Mouse (Mus musculus) NIH3T3 (cell line): ENCODE results near the gene Rap2b.
A peak's percentile ranks its signal among the peaks of the same experiment; 100 is the strongest.

ENCODE experiments used
- DNase-seq: peaks from one replicate; pipeline ENCODE4 v3.0.0-alpha.2; 2012; ENCODE audit warnings: low read depth

The Rap2b gene

DNA sequence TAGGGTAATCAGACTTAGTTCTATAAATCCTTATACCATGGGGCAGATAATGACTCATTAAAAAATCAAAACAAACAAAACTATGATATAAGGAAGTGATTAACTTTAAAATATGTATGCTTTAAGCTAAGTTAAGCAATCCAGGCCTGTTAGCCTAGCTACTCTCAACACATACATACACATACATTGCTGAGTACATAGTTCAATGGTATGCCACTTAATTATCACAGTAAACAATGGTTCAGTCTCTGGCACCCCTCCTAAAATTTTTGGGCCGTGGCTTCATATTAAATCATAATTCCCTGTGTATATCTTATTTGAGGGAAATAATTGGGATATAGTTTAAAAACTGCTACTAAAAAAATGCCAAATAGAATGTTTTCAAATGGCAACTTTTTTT lies at the start of gene Rap2b:
Gene Rap2b, plus strand, starts transcription at position 301 of the 400 bp plus-strand sequence.
- DNase-seq, result no peak

DNA sequence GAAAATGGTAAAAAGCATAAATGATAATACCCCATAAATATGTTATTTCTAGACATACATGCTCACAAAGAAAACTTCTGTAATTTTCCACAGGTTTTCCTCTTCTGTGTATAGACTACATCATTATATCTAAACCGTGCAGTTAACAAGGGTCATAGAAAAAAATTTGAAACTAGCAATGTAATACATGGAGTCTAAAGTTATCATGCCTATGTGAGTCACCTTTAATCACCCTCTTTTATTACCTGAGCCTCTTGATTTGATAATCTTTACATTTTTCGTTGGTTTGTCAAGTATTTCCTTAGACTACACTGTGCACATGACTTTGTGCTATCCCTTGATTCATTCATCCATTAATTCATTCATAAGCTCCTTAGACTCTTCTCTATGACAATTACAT lies 46.4 kb upstream of the Rap2b start:
- no peak for DNase-seq

DNA sequence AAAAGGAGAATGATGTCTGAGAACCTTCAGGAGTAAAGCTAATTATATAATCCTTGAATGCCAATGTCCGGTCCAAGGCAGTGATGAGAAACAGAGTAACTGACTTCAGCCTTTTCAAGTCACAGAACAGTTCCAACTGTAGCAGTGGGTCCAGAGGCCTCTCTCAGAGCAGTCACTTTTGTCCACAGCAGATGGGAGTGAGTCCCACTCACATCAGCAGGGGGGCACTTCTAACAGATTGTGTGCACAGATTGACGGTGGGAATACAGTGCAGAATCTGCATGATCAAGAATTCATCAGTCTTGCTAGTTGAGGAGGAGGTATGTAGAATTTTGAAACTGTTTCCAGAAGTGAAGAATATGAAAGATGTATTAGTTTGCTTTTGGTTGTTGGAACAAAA lies 41.4 kb upstream of the Rap2b start:
- DNase-seq, result no peak

DNA sequence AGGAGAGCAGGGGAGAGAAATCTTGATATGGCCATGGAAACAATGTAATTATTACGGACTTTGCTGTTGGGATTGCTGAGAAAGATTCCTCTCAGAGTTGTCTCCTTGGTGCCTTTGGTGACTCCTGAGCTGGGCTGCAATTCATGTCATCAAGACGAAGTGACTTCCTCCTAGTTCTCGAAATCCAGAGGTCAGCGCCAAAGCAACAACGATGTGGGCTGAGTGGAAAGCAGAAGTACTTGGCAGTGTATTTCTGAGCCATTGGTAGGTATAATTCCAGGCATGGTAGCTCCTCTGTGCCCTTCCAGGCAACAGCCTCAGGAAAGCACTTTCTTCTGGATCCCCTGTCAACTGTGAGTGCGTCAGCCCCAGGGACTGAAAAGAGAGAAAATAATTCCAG lies 39.8 kb upstream of the Rap2b start:
- no peak for DNase-seq

DNA sequence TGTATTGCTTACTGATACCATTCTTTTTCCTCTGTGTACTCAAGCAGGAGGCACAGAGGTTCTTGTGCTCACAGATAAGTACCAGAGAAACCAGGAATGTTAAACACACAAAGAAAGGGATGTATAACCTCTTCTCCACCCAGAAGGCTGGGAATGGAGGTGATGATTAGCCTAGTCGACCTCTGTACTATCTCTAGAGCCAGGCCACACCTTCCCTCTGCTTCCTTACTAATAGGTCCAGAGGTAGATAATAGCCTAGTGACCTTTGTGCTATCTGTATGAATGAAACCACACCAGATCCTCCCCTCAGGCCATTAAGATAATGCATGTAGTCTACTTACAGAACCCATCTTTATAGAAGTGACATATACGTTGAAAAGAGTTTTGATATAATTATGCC lies 25.2 kb upstream of the Rap2b start:
- no peak for DNase-seq

DNA sequence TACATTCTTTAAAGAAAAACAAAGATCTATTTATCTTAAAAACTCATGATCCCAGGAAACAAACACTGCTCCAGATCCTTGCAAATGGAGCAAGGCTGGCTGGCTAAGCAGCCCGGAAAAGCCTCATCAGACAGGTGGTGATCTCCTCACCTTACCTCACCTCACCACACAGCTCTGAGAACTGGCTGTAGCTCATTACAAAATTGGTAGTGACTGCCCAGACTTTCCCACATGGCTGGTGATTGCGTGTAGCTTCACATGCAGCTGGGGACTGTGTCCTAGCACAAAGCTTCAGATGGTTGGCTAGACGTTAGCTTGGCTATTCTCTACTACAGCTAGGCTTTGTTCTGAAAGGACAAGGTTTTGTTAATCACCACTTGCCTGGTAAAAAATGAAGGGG lies 24.2 kb upstream of the Rap2b start:
- no peak for DNase-seq

DNA sequence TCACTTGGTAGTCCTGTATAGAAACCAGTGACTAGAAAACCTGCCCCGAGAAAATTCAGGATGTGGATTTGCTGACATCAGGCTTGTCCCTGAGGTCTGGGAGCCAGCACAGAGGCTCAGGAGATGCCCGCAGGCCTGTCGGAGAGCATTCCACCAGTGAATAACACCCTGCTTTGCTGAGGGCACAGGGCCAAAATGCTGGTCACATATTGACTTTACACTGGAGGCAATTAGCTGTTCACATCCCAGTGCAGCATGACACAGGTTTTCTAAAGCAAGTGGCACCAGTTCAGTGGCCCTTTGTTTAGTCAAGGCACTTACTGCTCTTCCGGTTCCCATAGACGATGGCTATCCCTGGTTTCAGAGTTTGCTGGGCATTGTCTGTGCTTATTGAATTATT lies 21.1 kb upstream of the Rap2b start:
- DNase-seq, result no peak

DNA sequence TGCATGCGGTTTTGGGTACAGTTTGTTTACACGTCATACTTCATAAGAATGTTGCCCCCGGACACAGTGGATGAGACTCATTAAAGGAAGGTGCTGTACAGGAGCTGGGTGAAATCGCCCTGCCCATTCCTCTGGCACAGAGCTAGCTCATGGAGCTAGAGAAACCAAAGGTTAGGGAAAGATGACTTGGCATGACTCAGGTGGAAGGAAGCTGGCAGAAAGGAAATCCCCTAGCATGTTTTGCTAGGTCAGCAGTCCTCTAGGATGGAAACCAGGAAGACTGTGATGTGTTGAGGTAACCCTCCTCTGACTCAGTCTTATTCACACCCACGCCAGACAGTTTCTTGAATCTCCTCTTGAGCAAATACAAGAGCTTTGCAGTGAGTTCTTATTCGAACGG lies 17.4 kb upstream of the Rap2b start:
- peak; percentile 74 for DNase-seq

DNA sequence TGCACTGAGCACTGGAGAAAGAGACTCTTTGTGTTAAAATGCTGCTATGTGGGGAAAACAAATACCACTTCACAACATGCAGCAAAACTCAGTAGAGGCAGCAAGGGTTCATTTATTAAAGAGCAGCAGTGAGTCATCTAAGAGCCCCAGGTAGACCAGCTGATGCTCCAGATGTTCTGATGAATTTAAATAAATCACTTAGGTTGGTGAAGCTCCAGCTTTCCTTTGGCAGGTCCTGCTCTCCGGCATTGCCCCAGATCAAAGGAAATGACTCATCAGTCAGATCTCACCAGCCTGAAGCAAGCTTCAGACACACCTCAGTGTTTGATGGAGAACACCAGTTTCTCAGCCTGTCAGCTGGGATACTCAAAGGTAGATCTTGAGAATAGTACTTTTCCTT lies 15.8 kb upstream of the Rap2b start:
- DNase-seq, result peak; percentile 37

DNA sequence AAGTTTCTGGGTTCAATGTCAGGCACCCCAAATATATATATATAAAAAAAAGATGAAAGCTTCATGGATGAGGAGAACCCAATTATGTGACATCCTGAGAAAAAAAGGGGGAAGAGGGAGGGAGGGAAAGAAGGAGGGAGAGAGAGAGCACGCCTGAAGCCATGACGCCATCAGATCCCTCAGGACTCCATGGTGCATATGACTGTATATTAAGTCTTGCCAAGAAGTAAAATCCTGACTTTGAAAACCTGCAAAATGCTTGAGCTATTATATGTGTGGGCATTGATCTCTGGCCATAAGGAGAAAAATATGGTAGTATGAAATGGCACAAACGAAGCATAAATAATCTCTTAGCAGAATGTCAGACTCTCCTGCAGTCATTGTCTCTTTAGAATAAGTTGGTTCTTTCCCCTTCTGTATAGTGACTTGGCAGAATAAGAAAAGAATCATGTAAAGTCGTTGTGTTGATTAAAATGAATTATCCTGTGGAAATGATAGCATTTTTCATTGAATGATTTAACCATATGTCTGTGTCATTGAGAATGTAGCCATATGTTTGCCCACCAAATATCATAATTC lies 13.3 kb upstream of the Rap2b start:
- no peak for DNase-seq

DNA sequence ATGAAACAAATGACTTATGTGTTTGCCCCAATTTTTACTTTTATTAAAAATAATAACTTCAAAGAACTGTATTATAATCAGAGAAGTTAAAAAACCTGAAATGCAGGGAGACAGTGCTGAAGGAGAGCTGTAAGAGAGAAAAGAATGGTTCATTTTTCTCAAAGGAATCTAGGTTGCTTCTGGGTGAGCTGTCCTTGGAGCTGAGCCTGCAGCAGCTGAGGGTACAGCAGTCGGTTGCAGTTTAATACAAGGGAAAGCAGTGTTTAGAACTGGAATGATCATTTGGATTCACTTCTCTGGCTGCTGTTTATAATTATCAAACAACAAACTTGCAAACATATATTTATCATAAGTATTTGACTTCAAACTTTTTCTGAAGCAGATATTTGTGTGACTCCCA lies 12.0 kb upstream of the Rap2b start:
- DNase-seq, result no peak

DNA sequence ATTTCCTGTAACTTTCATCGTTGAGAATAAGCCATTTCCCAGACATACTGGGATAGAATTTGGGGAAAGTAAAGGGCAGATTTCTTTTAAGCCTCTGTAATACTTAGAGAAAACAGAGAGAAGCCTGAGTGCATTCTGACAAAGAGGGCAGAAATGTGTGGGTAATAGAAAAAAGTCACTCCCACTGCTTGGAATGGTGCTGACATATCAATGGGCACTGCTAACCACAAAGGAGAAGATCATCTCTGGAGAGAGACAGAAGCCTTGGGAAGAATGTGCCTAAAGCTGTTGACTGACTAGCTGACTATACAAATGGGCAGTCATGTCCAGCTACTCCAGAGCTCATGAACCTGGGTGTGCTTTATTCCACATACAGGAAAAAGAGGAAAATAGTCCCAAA lies 6.0 kb upstream of the Rap2b start:
- DNase-seq, result no peak

DNA sequence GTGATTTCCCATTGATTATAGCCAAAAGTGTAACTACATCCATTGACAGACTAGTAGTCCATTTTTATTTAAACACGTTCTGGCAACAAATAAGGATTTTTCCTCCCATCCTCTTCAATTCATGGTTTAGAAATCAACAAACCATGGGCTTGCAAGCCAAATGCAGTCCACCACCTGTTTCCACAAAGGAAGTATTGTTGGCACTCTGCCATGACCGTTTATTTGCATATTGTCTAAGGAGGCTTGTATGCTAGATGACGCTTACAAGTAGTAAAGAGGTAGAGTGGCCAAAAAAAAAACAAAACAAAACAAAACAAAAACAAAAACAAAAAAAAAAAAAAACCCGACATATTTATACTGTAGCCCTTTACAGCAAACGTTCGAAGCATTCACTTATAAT lies 3.3 kb upstream of the Rap2b start:
- DNase-seq, result no peak

DNA sequence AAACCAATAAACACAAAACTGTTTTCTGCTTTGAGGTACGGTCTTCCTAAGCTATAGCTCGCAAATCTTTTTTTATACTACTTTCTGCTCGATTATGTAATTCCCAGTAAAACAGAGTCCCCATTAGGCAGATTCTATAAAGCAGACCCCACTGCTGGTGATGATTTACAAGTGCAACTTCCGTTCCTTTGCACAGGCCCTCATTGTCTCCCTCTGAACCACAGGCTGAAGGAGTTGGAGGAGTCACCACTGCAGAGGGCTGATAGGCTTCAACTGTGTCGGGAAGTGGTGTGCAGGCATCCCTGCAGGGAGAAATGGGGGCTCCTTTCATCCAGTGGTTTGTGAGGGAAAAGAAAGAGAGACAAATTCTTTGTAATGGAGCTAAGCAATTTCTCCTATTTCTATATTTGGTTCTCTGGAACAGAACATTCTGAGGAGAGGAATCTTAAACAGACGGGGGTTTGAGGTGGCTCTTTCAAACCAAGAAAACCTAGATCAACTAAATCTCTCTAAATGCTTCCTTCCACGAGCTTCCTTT lies 2.6 kb upstream of the Rap2b start:
- DNase-seq, result no peak

DNA sequence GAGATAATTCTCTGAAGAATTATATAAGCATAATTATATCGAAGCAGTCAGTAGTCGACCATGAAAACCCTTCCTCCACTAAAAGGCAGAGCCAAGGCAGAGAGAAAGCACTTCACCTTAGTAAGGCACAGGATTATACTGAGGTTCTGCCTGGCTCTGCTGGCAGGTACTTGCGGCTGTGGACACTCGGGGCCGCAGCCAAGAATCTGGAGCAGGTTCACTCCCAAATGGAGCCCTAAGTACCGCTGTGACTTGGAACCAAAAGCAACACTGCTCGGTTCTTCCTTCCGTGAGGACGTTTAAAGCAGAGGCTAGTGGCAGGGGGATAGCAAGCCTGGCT lies 1.4 kb downstream of the Rap2b start:
- DNase-seq, result no peak

DNA sequence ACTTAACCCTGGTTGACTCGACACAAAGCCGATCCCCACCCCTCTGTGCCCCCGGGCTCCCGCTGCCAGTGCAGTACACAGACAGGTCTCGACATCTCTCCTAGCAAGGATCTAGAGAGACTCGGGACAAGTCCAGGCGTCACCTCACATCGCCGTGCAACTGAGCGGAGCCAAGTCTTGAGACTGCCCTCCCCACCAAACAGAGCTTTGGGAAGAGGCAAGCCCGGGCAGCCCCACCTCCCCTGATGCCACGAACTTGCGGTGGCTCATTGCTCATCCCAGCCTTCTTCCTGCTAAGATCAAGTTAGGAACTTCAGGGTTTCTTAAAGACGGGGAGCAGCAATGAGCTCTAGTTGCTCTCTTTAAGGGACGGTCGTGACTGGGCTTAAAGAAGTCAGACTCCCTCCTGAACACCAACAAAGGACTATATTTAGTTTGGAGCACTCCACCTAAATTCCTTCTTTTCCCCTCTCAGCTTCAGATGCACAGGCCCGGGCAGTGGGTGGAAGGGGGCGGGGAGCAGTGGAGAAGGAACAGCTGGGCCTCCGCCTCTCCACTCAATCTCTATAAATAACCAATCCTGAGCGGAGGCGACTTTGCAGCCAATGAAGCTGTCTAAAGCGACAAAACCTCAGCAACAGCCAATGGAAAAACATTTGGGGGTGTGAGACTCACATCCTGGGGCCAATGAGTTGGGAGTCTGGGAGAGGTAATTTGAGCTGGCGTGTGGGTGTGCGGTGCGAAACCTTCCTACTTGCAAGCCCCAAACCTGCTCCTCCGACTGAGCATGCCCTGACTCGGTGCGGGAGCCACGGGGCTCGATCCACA lies 1.9 kb downstream of the Rap2b start:
- peak; percentile 96 for DNase-seq

DNA sequence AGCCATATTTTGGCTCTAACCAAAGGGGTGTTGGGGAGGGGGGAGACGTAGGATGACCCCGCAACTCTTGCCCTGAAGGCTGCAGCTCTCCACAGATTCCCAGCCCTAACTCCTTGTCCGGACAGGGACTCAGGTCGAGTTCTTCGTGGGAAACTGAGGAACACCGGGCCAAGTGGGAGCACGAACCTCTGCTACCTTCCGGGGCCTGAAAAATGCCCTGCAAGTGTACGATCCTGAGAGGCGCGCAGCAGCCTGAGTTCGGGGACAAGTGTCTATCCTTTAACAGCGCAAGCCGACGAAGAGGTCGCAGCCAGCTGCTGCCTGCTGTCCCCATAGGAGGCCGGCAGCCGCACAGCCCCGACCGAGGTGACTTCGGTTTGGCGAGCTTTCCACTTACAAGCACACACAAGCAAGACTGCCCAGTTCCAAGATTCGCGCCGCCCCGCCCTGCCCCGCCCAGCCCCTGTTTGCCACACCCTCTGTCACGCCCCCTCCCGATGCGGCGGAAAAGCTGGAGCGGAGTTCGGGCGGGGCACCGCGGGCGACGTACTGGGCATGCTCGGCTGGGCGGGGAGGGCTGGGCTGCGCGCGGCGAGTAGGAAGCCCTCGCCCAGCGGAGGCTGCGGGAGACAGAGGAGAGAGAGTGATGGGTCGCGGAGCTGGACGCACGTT lies 2.7 kb downstream of the Rap2b start:
- DNase-seq, result peak; percentile 98

DNA sequence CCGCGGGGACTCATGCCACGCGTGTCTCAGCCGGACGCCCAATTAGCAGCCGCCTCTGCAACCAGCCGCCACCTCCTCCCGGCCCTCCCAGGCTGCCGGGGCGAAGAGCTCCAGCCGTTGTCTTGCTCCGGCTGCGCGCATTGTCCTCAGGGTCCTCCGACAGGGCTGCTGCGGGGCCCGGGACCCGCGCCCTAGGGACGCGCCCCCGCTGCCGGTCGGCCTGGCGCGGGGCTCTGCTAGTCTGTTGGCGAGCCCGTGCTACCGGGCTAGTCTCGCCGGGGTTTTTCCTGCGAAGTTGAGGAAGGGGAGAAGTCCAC lies 3.2 kb downstream of the Rap2b start:
- DNase-seq, result no peak

DNA sequence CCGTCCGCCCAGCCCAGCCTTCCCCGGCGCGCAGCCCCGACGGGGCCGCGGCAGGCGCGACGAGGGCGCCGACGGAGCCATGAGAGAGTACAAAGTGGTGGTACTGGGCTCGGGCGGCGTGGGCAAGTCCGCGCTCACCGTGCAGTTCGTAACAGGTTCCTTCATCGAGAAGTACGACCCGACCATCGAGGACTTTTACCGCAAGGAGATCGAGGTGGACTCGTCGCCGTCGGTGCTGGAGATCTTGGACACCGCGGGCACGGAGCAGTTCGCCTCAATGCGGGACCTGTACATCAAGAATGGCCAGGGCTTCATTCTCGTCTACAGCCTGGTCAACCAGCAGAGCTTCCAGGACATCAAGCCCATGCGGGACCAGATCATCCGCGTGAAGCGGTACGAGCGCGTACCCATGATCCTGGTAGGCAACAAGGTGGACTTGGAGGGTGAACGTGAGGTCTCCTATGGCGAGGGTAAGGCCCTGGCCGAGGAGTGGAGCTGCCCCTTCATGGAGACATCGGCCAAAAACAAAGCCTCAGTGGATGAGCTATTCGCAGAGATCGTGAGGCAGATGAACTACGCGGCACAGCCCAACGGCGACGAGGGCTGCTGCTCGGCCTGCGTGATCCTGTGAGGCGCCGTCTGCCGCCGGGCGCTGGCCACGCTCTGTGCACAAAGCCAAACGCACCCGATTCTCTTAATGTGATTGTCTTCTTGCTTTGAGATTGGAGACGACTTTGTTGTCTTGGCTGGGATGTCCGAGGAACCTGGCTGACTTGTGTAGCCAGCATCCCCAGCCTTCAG lies 3.7 kb downstream of the Rap2b start:
- DNase-seq, result peak; percentile 69

DNA sequence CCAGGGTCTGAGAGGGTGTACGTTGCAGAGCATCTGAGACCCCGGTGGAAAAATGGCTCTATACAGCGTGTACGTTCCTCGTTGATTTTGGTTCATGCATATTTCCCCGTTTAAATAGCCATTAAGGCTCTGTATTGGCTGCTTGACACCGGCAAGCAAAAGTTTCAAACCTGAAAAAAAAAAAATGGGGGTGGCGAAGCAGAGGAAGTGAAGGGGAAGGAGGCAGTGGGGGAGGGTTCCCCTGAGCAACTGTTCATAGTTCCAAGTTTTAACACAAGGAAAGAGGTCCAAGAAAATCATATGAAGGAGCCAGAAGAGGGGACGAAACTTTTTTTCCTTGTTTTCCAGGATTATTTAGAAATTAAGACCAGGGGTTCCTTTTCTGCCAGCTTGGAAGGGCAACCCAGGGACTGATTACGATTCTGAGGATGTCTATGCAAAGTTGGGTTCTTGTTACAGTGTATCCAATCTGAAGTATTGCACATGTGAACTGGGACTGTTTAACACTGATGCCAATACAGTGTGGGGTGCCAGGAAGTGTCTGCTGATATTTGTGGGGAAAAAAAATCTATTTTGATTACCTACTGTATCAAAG lies 4.4 kb downstream of the Rap2b start, which contains the start of gene B430305J03Rik:
Gene B430305J03Rik, minus strand, starts transcription at position 173 of the 595 bp plus-strand sequence.
- peak; percentile 53 for DNase-seq

DNA sequence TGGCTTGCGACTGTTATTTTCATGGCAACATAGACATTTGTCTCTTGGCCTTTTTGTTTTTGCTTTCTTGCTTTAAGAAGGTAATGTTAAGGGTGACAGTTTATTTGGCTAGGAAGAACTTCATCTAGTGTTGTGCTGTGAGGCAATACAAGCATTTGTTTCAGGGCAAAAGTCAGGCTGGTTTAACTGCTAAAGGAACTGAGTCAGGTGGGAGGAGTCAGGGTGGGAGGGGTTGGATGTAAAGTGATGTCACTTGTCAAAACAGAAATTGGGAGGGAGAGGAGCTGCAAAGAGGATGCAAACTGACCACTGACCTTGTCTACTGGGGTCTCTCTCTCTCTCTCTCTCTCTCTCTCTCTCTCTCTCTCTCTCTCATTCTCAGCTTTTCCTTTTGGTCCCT lies 7.0 kb downstream of the Rap2b start:
- DNase-seq, result peak; percentile 44

DNA sequence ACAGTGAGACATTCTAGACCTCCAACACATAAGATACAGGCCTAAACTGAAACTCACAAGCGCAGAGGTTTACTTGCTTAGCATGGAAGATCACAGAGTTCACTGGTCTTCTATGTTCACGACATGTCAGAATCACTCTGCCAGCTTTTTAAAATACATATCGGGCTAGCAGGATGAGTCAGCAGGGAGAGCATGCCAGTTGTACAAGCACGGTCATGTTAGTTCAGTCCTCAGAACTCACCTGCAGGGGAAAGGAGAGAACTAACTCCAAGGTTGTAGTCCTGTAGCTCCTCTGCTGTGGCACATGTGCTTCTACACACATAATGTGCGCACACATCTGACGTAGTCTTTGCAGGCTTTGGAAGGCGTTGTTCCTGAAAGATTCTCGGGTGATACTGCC lies 14.6 kb downstream of the Rap2b start:
- DNase-seq, result peak; percentile 20
